Mouse (Mus musculus): ENCODE results near the gene Nat8. TPM values are rescaled to one million over a fixed set of nuclear protein-coding genes. Genes with fewer than 3 reads are reported as not detected.

Gene Nat8
- not detected for polyA plus RNA-seq (2017; shearing (Covaris generic))

DNA sequence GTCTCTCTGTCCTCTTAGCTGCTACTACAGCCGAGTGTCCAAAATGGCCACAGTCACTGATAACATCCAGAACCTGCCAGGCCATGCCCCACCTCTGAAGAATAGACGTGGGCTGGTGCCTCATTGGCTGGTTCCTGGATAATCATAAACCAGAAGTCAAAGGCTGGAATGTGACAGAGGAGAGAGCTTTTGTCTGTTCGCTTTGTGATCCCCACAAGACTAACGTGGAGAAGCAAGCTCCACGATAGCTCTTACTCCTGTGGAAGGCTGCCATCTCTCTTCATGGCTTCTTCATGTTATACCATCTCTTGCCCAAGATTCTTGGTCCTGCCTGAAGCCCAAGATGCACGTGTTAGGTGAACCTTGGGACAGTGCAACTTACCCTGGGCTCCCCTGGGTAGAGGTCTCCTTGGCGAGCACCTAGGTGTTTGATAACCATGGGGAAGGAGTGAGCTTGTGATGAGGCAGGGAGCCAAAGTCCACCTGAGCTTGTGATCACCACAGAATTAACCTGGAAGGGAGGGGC is at the start of gene Nat8:
Nat8 (minus strand) TSS at position 287 of the 526 bp plus-strand sequence.

DNA sequence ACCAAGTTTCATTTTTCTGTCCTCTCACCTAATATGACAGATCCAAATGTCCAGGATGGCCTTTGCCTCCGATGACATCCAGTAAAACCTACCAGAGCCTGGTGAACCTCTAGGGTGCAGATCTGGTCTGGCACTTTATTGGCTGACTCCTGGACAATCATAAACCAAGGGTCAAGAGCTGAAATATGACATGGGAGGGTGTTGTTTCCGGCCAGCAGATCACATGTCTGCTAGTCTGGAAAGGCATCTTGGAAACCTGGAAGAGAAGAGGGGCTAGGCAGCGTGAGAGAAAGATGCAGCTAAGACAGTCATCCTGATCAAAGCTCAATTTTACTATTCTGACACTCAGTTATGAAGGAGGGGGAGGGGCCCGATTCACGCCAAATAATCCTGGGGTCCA is 37.1 kb upstream of the Nat8 start, which contains the start of gene Nat8f2:
Nat8f2 (minus strand) TSS at position 153 of the 400 bp plus-strand sequence.

DNA sequence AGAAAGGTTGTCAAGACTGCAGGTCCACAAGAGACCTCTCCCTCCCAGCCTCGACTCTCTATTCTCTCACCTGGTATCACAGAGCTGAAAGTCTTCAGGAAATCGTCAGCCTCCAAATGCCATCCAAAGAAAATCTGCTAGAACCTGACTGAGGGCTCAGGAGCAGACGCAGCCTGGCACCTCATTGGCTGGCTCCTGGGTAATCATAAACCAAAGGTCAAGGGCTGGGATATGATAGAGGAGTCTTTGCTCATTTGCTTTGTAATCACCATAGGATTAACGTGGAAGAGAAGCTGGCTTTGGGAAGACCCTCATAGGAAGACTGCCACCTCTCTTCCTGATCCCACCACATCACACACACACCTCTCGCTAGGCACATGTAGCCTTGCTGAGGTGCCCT is 11.0 kb downstream of the Nat8 start, which contains the start of the genes Nat8f6 and Nat8f5:
Nat8f6 (minus strand) TSS at position 118 of the 400 bp plus-strand sequence.
Nat8f5 (minus strand) TSS at position 136 of the 400 bp plus-strand sequence.

Other genes with a start within 250 kb of the Nat8 start
- gene Alms1, start 244.6 kb downstream of the Nat8 start, polyA plus RNA-seq (2017; shearing (Covaris generic)), result 1.8 TPM
- gene Nat8f7, start 118.9 kb downstream of the Nat8 start, polyA plus RNA-seq (2017; shearing (Covaris generic)), result not detected
- gene Nat8f3, start 66.3 kb downstream of the Nat8 start, polyA plus RNA-seq (2017; shearing (Covaris generic)), result 0.24 TPM
- not detected for gene Nat8f6, start 11.1 kb downstream of the Nat8 start, polyA plus RNA-seq (2017; shearing (Covaris generic))
- not detected for gene Nat8f5, start 11.1 kb downstream of the Nat8 start, polyA plus RNA-seq (2017; shearing (Covaris generic))
- gene Nat8f2, start 37.1 kb upstream of the Nat8 start, polyA plus RNA-seq (2017; shearing (Covaris generic)), result 0.60 TPM
- gene Nat8f4, start 72.8 kb upstream of the Nat8 start, polyA plus RNA-seq (2017; shearing (Covaris generic)), result 1.5 TPM
- gene Tprkb, start 79.8 kb upstream of the Nat8 start, polyA plus RNA-seq (2017; shearing (Covaris generic)), result 21.0 TPM
- gene Nat8f1, start 83.6 kb upstream of the Nat8 start, polyA plus RNA-seq (2017; shearing (Covaris generic)), result 2.6 TPM
- gene Dusp11, start 129.6 kb upstream of the Nat8 start, polyA plus RNA-seq (2017; shearing (Covaris generic)), result 232 TPM
- not detected for gene Figla, start 184.1 kb upstream of the Nat8 start, polyA plus RNA-seq (2017; shearing (Covaris generic))
- 0.20 TPM for gene Add2, start 196.6 kb upstream of the Nat8 start, polyA plus RNA-seq (2017; shearing (Covaris generic))

Measured in effector memory CD4-positive, alpha-beta T cell, adult 7 months (primary cell).